Mouse (Mus musculus): ENCODE measurements at regions not wholly inside any gene's neighbourhood (a gene's known extent, or its start where the extent isn't known, plus 50 kb on each side); places are given as distances from the start of the nearest gene placed in this dataset.

GRCm38 (mm10) chr17:68107875-68108274 is 104.0 kb upstream of the Arhgap28 start:
- TF ChIP-seq CTCF (IDR thresholded peaks at IDR 0.05; ENCODE audit: low read depth) (no peak), EP300 (optimal IDR thresholded peaks at IDR 0.05) (no peak)

All from stomach, postnatal 0 days (tissue).